Mouse (Mus musculus): ENCODE measurements around the gene Smg6. TPM values are rescaled to one million over a fixed set of nuclear protein-coding genes. Genes with fewer than 3 reads are reported as not detected.

Gene Smg6
- polyA plus RNA-seq, 1 experiment from 2014 or later: 21.0 TPM

DNA sequence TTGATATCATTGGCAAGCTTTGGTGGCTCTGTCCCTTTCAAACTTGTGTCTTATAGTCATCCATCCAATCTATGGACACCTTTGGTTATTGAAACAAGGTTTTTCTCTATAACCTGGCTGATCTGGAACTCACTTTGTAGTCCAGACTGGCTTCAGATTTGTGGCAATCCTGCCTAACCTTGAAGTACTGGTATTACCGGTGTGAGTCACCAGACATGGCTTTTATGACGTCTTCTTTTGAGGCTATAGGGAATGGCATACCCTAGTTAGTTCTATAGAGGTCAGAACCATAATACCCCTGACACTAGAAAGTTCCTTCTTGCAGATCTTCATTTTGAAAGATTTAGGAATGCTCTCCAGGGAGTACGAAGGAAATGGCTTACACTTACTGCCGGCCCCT, 120.2 kb downstream of the Smg6 start:
- Histone ChIP-seq H3K4me1 (peaks cover 40% of the 10 kb centered on the region), H3K4me3 (no peak overlapping the region), H3K27ac (replicated peaks) (no peak overlapping the region), H3K27me3 (replicated peaks; ENCODE audit: low read depth, poor library complexity, severe bottlenecking) (no peaks in the 10 kb centered on the region), H3K9me3 (no peaks in the 10 kb centered on the region), H3K36me3 (replicated peaks) (peaks cover 77% of the 10 kb centered on the region)
- DNase-seq (ENCODE audit: low spot score): no peak
- 91% methylated on average over 4 of the region's 4 CpGs for WGBS

DNA sequence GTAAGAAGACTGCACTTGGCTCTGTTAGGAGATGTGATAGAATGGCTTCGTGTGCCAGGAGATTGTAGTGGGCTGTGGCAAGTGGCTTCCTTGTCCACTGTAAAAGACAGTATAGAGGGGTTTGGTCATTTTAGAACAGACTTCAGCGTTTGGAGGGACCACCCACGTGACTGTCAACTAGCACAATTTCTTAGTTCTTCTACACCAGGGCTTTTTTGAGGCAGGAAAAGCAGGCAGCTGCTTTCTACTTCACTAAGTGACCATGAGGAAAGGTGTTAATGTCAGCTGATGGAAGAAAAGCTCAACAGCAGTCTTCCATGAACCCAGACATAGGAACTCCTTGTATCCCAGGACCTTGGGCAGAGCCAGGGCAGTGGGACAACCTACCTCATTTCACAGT, 121.0 kb downstream of the Smg6 start:
- Histone ChIP-seq H3K27me3 (replicated peaks; ENCODE audit: low read depth, poor library complexity, severe bottlenecking) (no peaks in the 10 kb centered on the region), H3K4me3 (no peak overlapping the region), H3K9me3 (no peaks in the 10 kb centered on the region), H3K36me3 (replicated peaks) (peaks cover 77% of the 10 kb centered on the region), H3K4me1 (peaks cover 48% of the 10 kb centered on the region), H3K27ac (replicated peaks) (no peak overlapping the region)
- WGBS: 89% methylated on average over 3 of the region's 3 CpGs
- no peak for DNase-seq (ENCODE audit: low spot score)

- Histone ChIP-seq H3K9me3 (no peaks in the 10 kb centered on the region), H3K27ac (replicated peaks) (no peak overlapping the region), H3K36me3 (replicated peaks) (peaks cover 74% of the 10 kb centered on the region), H3K4me1 (peaks cover 53% of the 10 kb centered on the region), H3K27me3 (replicated peaks; ENCODE audit: low read depth, poor library complexity, severe bottlenecking) (no peaks in the 10 kb centered on the region), H3K4me3 (no peak overlapping the region)
- DNase-seq (ENCODE audit: low spot score): peak; percentile 32
- 78% methylated on average over 6 of the region's 6 CpGs for WGBS
Measured at GRCm38 (mm10) chr11:75047066-75047465, 121.4 kb downstream of the Smg6 start.

GRCm38 (mm10) chr11:75047736-75048407, 122.2 kb downstream of the Smg6 start:
- H3K27ac ChIP-seq (replicated peaks): peak overlapping the region; percentile 46; the same call in 1 of the 2 replicates
- H3K36me3 ChIP-seq (replicated peaks): peaks cover 66% of the 10 kb centered on the region
- no peak for DNase-seq (ENCODE audit: low spot score)
- H3K4me1 ChIP-seq: peaks cover 61% of the 10 kb centered on the region
- H3K27me3 ChIP-seq (replicated peaks; ENCODE audit: low read depth, poor library complexity, severe bottlenecking): no peaks in the 10 kb centered on the region
- no peaks in the 10 kb centered on the region for H3K9me3 ChIP-seq
- H3K4me3 ChIP-seq: no peak overlapping the region
- 86% methylated on average over 7 of the region's 7 CpGs for WGBS

DNA sequence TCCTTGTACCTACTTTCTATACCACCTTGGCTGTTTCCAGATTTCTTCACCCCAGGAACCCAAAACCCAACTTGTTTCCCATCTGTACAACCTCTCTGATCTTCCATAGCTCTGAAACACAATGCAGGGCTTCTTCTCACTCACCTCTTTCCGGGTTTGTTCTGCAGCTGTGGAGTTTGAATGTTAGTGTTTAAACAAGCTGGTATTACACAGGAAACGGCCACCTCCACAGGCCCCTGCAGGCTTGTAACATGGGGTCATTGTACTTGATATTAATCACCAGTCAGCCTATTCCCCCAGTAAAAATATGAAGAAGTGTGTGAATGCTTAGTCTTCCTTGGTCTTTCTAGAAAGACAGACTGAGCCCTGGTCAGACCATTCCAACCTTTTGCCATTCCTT, 123.5 kb downstream of the Smg6 start:
- 0 out of 2 replicates have a peak overlapping the region, but pooled peaks have one; percentile 24 for H3K27ac ChIP-seq (replicated peaks)
- DNase-seq (ENCODE audit: low spot score): no peak
- H3K36me3 ChIP-seq (replicated peaks): peaks cover 69% of the 10 kb centered on the region
- 51% methylated on average over 2 of the region's 2 CpGs for WGBS
- peaks cover 73% of the 10 kb centered on the region for H3K4me1 ChIP-seq
- H3K9me3 ChIP-seq: no peaks in the 10 kb centered on the region
- H3K27me3 ChIP-seq (replicated peaks; ENCODE audit: low read depth, poor library complexity, severe bottlenecking): no peaks in the 10 kb centered on the region
- H3K4me3 ChIP-seq: no peak overlapping the region

- H3K27me3 ChIP-seq (replicated peaks; ENCODE audit: low read depth, poor library complexity, severe bottlenecking): no peaks in the 10 kb centered on the region
- no peak overlapping the region for H3K27ac ChIP-seq (replicated peaks)
- no peak for DNase-seq (ENCODE audit: low spot score)
- peaks cover 80% of the 10 kb centered on the region for H3K4me1 ChIP-seq
- WGBS: 80% methylated on average over 2 of the region's 2 CpGs
- peaks cover 69% of the 10 kb centered on the region for H3K36me3 ChIP-seq (replicated peaks)
- H3K4me3 ChIP-seq: no peak overlapping the region
- no peaks in the 10 kb centered on the region for H3K9me3 ChIP-seq
Measured at GRCm38 (mm10) chr11:75049807-75050206, 124.2 kb downstream of the Smg6 start.

DNA sequence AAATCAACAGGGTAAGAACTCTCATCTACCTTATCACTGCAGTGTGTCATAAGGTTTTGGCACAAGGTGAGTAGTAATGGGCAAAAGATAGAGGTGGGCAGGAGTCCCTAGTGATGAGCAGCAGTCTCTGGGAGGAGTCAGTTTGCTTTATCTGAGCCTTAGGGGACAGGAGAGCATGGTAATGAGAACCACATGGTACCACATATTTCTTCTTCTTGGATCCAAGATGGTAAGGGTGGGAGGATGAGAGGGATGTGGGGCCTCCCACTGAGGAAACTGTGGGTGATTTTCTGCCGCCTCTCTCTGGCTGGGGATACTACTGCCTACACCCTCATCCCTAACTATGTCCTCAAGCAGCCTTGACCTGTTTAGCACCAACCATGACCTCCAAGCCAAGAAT, 125.6 kb downstream of the Smg6 start:
- no peaks in the 10 kb centered on the region for H3K9me3 ChIP-seq
- WGBS: 40% methylated on average over 1 of the region's 1 CpGs
- peak overlapping the region; percentile 30; the same call in 1 of the 2 replicates for H3K4me3 ChIP-seq
- no peaks in the 10 kb centered on the region for H3K27me3 ChIP-seq (replicated peaks; ENCODE audit: low read depth, poor library complexity, severe bottlenecking)
- peak overlapping the region; percentile 77 for H3K27ac ChIP-seq (replicated peaks)
- H3K4me1 ChIP-seq: peaks cover 80% of the 10 kb centered on the region
- peaks cover 66% of the 10 kb centered on the region for H3K36me3 ChIP-seq (replicated peaks)
- DNase-seq (ENCODE audit: low spot score): no peak

DNA sequence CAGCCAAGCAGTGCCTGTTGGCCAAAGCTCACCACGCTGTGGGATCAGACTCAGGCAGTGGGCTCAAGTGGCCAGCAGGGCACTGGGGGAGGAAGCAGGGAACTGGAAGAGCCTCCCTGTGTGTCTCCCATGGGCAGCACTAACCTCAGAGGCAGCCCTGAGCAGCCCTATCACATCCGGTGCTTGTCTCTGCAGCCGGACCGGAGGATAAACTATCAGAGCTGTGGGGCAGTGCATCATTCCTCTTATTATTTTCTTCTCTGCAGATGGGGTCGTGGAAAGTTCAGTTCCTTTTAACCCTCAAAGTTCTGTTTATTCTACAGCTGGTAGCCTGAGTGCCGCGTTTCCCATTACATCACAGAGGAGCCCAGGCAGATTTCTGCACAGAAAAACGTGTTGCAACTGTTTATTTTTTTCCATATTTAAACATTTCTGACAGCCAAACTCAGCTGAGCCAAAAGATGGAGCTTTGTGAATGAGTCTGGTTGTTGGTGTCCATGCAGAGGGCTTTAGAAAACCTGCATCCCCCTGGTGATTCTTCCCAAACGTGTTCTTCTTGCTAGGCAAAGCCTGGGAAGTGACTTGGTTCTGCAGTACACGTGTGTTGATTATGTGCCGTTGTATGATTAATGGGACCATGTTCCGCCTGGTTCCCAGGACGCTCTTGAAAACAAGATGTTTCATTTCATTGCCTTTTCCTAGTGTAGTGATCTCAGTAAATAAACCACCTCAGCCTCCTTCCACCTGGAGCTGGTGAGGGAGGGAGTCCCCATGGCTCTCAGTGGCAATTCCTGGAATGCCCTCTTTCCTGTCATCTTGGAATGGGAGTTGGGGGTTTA, 126.3 kb downstream of the Smg6 start:
- DNase-seq (ENCODE audit: low spot score): peak; percentile 62
- H3K36me3 ChIP-seq (replicated peaks): peaks cover 61% of the 10 kb centered on the region
- peak overlapping the region; percentile 77 for H3K27ac ChIP-seq (replicated peaks)

GRCm38 (mm10) chr11:75053020-75053419, 127.4 kb downstream of the Smg6 start:
- Histone ChIP-seq H3K4me1 (peaks cover 64% of the 10 kb centered on the region), H3K4me3 (no peak overlapping the region), H3K27ac (replicated peaks) (peak overlapping the region; percentile 65; the same call in 1 of the 2 replicates), H3K27me3 (replicated peaks; ENCODE audit: low read depth, poor library complexity, severe bottlenecking) (no peaks in the 10 kb centered on the region), H3K9me3 (no peaks in the 10 kb centered on the region), H3K36me3 (replicated peaks) (peaks cover 61% of the 10 kb centered on the region)
- WGBS: 87% methylated on average over 2 of the region's 2 CpGs
- no peak for DNase-seq (ENCODE audit: low spot score)

More for the DNA sequence above, 126.3 kb downstream of the Smg6 start:
- H3K4me3 ChIP-seq: peak overlapping the region; percentile 30; the same call in 1 of the 2 replicates
- H3K27me3 ChIP-seq (replicated peaks; ENCODE audit: low read depth, poor library complexity, severe bottlenecking): no peaks in the 10 kb centered on the region
- 49% methylated on average over 13 of the region's 13 CpGs for WGBS
- H3K9me3 ChIP-seq: no peaks in the 10 kb centered on the region
- peaks cover 73% of the 10 kb centered on the region for H3K4me1 ChIP-seq

GRCm38 (mm10) chr11:75053722-75054121, 128.1 kb downstream of the Smg6 start:
- DNase-seq (ENCODE audit: low spot score): no peak
- H3K36me3 ChIP-seq (replicated peaks): peaks cover 63% of the 10 kb centered on the region
- H3K27me3 ChIP-seq (replicated peaks; ENCODE audit: low read depth, poor library complexity, severe bottlenecking): no peaks in the 10 kb centered on the region

GRCm38 (mm10) chr11:75054184-75054877, 128.7 kb downstream of the Smg6 start:
- H3K4me3 ChIP-seq: no peak overlapping the region
- H3K27ac ChIP-seq (replicated peaks): peak overlapping the region; percentile 65
- H3K9me3 ChIP-seq: no peaks in the 10 kb centered on the region
- no peaks in the 10 kb centered on the region for H3K27me3 ChIP-seq (replicated peaks; ENCODE audit: low read depth, poor library complexity, severe bottlenecking)
- 59% methylated on average over 5 of the region's 5 CpGs for WGBS
- H3K4me1 ChIP-seq: peaks cover 56% of the 10 kb centered on the region
- peaks cover 60% of the 10 kb centered on the region for H3K36me3 ChIP-seq (replicated peaks)
- peak; percentile 25 for DNase-seq (ENCODE audit: low spot score)

More at GRCm38 (mm10) chr11:75053722-75054121, 128.1 kb downstream of the Smg6 start:
- peak overlapping the region; percentile 65 for H3K27ac ChIP-seq (replicated peaks)
- peaks cover 62% of the 10 kb centered on the region for H3K4me1 ChIP-seq
- H3K9me3 ChIP-seq: no peaks in the 10 kb centered on the region
- 57% methylated on average over 7 of the region's 7 CpGs for WGBS
- H3K4me3 ChIP-seq: no peak overlapping the region

DNA sequence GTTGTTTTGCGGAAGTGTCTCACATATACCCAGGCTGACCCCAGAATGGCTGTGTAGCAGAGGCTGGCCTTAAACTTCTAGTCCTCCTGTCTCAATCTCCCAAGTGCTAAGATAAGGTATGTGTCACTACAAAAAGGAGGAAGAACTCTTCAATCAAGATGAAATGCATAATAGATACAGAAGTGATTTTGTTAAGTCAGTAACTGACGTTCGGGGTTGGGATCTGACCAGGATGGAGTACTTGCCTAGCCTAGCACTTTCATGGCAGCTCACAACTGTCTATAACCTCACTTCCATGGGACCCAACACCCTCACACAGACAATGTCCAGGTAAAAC, 129.2 kb downstream of the Smg6 start:
- no peak overlapping the region for H3K4me3 ChIP-seq
- peak overlapping the region; percentile 65 for H3K27ac ChIP-seq (replicated peaks)
- H3K36me3 ChIP-seq (replicated peaks): peaks cover 56% of the 10 kb centered on the region
- H3K27me3 ChIP-seq (replicated peaks; ENCODE audit: low read depth, poor library complexity, severe bottlenecking): no peaks in the 10 kb centered on the region
- 91% methylated on average over 3 of the region's 3 CpGs for WGBS
- no peaks in the 10 kb centered on the region for H3K9me3 ChIP-seq
- peaks cover 50% of the 10 kb centered on the region for H3K4me1 ChIP-seq
- no peak for DNase-seq (ENCODE audit: low spot score)

Data from embryonic facial prominence, embryonic 10.5 days (tissue).